Mouse (Mus musculus) R1 (cell line): ENCODE results near the gene Aicda.
"Not testable (repeated sequence)": the region's sequence is repeated elsewhere in the genome, so short reads cannot be mapped to it uniquely, and the experiment has no call there.

Experiments used
- DNase-seq: peaks from one replicate; pipeline ENCODE4 v3.0.0-alpha.2; 2018; ENCODE audit warnings: low read depth, low spot score

Aicda gene

DNA sequence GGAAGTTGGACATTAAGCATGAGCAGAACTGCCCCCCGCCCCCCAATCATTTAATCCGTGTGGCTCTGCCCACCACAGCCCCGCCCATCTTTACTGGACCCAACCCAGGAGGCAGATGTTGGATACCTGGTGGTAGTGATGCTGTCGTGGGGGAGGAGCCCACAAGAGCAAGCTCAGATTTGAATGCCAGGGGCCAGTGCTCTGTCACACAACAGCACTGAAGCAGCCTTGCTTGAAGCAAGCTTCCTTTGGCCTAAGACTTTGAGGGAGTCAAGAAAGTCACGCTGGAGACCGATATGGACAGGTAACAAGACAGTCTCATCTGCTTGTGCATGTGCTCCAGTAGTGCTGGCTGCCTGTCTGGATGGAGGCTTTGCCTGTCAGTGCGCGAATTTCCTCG is at the start of gene Aicda:
TSS of gene Aicda (plus strand) at position 196 of the 400 bp plus-strand sequence.
- DNase-seq: no peak

DNA sequence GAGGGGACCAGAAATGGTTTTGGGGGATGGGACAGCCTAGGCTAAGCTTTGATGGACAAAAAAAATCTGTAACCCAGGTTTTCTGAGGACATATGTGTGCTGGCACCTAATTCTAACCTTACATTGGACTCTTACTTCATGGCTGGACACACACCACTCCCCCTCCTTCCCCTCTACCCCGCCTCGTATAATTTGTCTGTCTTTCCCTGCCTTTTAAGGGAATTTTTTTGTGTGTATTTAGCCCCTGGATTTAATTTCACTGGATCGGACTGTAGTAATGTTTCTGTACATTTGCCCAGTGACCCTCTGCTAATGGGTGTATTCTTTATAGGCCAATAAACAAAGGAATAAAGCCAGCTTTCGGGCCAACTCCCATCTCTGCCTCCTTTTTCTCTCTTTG is 48.6 kb upstream of the Aicda start:
- no peak for DNase-seq

DNA sequence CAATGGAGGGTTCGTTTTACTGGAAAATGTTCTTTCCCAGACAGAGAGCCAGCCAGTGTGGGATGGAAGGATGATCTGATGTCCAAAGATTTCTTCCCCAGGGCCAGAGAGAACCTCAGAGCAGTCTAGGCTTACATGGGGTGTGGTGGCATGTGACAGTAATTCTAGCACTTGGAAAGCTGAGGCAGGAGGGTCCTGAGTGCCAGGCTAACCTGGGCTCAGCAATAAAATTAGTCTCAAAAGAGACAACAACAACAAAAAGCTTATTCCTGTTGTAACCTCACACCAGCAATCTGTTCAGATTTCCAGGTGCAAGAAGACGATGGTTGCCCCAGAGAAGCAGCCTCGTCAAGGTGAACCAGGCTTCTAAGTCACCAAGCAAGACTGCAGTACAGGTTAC is 48.1 kb upstream of the Aicda start, which contains the start of gene Mfap5:
TSS of gene Mfap5 (plus strand) at position 301 of the 400 bp plus-strand sequence.
- no peak for DNase-seq

DNA sequence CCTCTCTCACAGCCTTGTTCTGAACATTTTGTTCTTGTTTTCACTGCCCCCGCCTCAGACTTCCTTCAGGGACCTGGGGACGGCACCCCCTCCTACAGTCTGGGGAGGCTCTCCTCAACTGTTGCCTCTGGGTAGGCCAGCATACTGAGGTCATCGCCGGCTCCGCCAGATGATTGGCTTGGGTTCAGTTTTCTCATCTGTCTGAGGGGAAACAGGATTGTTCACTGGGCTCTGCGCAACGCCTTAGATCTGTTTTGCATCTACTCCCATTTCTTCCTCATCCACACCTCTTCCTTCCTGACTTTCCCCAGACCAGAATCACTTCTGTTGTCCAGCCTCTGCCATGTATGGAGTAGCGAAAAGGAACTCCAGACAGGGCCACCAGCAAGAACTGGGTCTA is 45.1 kb upstream of the Aicda start:
- DNase-seq: no peak

DNA sequence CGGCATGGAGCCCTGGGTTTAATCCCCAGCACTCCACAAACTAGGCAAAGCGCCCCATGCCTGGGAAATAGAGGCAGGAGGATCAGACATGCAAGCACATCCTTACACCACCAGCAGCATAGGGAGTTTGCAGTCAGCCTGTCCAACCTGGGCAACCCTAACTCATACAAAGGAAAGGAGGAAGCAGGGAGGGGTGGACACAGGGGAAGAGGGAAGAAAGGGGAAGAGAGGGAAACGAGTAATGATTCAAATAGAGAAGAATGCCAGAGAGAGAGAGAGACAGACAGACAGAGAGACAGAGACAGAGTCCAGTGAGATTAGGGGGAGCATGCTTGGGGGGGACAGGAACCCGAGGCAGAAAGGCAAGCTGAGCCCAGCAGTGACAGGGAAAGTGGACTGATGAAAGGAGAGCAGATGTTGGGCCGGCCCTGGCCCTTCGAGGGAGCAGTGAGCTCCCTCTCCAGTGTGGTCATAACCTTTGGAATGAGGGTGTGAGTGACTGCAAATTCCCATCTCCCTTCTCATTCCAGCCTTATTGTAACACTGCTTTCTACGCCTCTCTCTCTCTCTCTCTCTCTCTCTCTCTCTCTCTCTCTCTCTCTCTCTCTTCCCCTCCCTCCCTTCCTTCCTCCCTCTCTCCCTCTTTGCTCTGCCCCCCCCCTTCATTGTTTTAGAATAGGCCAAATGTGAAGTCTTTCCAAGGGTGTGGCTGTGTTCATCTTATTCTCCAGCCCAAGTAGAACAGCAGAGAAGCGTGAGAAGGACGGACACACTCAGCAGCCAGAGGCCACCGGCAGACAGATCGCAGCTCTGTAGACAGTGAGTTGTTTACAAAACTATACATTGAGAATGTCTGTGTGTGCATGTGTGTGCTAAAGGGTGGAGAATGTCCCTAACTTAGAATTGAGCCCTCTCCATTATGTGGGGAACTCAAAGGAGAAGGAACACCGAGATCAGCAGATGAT is 40.4 kb upstream of the Aicda start:
- peak; percentile 12 for DNase-seq

DNA sequence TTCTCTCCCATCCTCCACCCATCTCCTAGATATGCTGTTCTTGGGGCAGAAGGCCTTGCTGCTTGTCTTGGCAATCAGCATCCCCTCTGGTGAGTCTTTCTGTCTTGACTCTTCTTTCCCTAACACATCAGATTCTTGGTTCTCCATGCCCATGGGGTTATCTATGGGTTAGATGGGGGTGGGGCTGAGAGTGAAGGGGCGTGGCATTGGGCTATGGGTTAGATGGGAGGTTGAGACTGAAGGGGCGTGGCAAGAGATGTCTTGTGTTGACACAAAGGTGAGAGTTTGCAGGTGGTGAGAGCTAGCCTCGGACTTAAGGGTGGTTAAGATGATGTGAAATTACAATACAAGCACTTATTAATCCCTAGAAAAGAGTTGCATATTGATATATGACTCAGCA is 39.3 kb upstream of the Aicda start:
- peak; percentile 74 for DNase-seq

DNA sequence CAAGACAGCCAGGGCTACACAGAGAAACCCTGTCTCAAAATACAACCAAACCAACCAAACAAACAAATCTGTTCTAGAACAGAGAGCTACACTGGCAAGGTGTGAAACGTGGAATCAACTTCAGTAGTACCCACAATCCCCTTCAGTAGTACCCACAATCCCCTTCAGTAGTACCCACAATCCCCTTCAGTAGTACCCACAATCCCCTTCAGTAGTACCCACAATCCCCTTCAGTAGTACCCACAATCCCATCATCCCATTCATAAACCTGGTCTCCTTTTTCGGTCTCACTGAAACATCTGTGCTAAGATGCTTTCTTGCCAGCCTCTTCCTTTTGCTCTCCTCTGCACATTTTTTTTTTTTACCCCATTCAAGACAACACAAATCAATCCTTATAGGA is 37.8 kb upstream of the Aicda start:
- not testable (repeated sequence) for DNase-seq

DNA sequence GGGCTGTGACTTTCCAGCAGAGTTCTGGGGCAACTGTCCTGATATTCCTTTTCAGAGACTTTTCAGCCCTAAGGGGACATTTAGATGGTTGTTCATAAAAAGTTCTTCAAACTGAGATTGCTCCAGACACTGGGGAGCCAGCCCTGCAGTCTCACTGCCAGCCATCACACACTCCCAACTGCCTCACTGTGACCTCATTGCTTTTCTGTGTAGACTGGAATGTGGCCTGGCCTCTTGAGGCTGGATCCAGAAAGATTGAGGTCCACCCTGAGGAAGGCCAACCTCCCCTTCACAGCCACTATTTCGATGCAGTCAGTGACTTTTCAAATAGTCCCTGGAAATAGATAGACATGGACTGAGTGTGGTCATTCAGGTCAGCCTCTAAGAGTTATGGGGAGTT is 35.9 kb upstream of the Aicda start:
- no peak for DNase-seq

DNA sequence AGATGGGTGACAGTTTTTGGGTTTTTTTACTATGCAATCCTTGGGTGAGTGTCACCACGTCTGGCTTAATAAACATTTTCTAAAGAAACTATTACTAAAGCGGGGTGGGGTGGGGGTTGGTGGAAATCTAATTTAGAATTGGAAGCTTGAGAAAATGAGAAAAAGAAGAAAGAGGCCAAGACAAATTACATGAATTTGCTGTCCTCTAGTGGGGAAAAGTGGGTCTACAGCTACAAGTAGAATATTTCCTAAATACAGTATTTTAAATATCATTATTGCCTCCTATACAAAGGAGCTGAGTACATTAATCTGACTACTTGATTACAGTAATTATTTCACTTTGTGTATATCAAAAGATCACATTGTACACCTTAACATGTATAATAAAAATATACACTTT is 34.2 kb upstream of the Aicda start:
- DNase-seq: no peak

DNA sequence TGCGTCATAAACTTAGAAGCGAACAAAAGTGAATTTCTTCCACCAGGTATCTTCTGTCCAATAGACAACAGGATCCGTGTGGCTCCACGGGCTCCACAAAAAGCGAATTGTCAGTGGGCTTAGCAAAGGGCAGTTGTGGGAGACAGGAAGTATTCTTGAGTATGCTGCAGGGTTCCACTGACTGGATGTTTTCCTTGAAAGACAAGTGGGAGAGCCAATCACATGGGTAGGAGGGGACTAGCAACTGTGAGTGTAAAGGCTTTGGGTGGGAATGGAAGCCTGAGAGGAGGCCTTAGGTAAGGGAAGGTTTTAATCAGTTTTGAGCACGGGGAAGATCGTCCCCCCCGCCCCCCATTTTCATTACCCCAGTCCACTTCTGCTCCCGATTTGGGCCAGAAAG is 31.0 kb upstream of the Aicda start:
- peak; percentile 98 for DNase-seq

DNA sequence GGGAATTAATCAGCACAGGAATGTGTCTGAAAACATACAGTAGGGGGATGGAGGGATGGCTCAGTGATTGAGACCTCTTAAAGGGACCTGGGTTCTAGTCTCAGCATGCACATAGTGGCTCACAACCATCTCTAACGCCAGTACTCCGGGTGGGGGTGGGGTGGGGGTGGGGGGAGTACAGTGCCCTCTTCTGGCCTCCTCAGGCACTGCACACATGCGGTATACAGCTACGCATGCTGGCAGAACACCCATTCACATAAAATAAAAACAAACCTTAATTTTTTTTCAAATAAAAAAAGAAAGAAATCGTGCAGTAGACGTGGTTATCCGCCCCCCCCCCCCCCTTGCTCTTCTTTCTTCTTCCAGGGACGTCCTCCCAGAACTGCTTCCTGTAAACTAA is 30.3 kb upstream of the Aicda start:
- DNase-seq: peak; percentile 42

DNA sequence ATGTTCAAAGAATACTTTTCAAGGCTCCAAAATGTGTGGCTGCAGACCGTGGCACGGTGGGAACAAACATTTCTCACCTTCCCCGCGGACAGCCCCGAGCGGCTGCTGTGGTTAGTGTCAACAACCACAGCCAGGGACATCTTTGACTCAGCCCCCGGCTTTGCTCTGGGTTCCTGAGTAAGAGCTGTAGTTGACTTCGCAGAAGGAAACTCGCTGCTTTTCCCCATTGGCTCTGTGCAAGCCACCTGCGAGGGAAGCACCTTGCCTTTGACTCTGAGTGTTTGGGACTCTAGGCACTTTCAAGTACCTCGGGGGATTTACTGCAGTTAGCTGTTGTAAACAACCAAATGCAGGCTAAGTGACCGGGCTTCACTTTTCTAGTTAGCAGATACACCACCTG is 26.0 kb upstream of the Aicda start:
- DNase-seq: peak; percentile 18

DNA sequence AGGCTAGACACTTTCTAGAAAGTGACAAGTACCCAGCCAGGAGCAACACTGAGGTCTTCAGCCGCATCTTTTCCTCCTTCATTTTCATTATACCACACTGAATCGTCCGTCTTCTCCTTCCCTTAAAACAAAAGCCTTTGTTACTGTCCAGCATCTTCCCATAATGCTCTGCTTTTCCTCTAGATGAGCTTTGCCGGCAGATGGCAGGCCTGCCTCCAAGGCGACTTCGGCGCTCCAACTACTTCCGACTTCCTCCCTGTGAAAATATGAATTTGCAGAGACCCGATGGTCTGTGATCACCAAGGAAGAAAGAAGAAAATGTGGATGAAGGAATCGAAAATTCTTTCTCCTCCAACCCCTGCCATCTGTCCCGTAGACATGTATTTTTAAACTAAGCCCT is 25.5 kb upstream of the Aicda start:
- peak; percentile 57 for DNase-seq

DNA sequence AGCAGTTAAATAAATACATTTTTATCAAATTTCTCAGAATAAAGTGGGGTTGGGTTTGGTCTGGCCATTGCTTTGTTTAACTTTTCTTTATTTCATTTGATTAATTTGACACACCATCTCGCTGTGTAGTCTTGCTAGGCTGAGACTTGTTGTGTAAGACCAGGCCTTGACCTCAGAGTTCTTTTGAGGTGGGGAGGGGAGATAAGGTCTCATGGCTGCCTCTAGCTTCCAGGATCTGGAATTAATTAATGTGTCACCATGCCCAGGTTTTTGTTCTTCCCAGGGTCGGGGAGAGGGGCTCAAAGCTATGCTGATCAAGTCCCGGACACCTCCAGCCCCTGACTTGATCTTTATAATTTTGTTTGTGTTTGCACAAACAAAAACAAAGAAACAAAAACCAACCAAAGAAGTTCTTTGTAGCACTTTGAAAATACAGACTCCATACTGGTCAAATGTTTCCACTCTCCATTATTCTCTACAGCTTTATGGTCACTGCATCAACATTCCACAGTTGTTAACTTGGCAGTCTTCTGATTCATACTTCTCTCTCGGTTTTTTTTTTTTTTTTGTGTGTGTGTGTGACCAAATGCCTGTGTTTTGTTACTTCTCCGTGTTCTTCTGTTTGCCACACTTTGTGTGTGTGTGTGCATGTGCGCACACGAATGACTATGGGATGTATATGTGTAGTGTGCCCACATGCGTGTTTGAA is 22.0 kb upstream of the Aicda start:
- DNase-seq: no peak

DNA sequence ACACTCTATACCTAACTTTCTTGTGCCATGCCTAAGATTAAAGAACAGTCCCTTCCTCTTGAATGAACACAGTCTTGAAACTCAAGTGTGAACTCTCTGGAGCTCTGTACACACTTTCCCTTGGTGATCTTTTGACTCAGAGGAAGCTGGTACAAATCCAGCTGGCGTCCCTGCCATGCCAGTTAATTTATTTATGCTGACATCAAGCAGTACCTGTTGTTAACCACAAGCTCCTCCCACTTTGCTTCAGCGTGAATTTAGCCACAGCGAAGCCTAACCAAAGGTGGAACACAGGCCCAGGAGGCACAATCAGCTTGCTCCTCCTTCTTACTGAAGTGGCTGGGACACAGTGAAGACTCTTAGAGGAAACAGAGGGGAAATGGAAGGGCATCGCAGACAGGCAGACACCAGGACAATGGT is 20.7 kb upstream of the Aicda start:
- DNase-seq: peak; percentile 91

DNA sequence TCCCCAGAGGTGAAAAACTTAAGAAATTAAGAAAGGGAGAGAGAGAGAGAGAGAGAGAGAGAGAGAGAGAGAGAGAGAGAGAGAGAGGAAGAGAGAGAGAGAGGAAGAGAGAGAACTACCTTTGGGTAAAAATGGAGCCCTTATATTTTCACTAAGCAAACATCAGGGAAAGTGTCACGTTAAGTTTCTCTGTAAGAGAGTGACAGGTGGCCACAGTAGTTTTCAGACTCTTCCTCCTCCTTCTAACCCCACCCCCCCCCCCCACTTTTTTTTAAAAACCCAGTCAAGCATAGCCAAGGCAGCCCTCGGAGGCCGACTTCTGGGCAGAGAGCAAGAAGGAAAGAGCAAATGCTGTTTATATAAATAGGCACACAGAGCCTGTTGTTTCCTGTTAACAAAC is 19.6 kb upstream of the Aicda start:
- no peak for DNase-seq

DNA sequence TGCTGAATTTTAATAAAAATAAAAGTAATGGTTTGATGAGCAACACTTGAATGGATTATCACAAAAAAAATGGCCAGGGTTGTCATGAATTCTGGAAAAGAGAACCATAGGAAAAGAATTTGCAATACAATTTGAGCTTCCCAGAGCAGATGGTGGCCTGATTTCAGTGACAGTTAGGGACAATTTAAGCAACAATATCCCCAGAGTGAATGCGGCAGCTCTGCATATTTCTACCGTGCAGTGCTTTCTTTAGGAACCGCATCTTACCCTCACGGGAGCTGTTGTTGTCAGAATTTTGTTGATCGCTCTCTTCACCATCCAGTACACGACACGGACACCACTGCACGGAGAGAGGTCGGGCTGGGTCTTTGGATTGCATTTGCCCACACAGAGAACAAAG is 14.0 kb upstream of the Aicda start:
- no peak for DNase-seq

DNA sequence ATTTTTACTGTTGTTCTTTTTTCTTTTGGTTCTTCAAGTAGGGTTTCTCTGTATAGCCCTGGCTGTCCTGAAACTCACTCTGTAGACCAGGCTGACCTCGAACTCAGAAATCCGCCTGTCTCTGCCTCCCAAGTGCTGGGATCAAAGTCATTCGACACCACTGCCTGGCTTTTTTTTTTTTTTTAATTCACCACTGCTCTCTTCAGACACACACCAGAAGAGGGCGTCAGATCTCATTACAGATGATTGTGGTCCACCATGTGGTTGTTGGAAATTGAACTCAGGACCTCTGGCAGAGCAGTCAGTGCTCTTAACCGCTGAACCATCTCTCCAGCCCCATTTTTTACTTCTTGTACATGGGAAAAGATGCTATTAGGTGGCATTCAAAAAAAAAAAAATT is 11.1 kb upstream of the Aicda start:
- DNase-seq: not testable (repeated sequence)

DNA sequence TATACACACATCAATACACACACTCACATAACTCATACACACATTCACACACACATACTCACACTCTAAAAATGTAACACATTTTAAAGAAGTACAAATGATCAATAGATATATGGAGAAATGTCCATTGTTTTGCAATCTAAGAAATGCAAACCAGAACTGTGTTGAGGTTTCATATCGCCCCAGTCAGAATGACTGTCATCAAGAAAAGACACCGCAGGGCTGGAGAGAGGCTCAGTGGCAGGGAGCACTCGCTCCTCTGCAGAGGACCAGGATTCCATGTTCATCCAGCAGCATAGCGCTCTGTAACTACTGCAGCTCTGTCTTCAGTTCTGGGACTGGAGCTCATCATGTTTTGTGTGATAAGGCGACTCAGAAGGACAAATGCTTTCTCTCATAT is 10.0 kb upstream of the Aicda start:
- DNase-seq: no peak

DNA sequence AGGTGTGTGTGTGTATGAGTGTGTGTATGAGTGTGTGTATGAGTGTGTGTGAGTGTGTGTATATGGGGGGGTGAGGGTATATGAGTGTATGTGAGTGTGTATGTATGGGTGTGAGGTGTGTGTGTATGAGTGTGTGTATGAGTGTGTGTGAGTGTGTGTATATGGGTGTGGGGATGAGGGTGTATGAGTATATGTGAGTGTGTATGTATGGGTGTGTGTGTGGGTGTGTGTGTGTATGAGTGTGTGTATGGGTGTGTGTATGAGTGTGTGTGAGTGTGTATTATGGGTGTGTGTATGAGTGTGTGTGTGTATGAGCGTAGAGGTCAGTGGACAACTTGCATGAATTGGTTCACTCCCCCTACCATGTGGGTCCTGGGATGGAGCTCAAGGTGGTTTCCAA is 8.9 kb upstream of the Aicda start:
- no peak for DNase-seq

DNA sequence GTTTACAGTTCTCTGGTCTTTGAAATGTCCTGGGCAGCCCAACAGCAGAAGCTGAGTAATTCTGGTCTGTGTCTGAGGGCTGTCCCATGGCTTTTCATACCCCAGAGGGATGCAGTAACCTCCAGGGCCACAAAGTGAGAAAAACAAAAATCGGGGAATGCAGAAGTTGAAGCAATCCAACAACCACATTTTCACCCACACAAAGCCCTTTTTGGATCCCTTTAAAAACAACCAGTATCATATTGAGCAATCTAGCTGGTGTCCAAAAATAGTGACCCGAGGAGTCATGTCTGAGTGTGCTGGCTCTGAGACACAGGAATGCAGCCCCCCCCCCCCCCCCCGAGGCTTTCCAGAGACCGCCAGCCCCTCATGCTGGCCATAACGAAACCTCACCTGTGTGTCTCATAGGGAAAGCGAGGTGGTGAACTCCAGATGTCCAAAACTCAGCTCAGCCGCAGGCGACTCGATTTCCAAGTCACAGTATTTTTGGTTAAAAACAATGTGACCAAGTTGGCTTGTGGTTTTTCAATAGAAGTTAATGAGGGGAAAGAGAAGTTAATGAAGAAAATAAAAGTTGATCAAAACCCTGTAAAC is 8.2 kb upstream of the Aicda start:
- DNase-seq: no peak

DNA sequence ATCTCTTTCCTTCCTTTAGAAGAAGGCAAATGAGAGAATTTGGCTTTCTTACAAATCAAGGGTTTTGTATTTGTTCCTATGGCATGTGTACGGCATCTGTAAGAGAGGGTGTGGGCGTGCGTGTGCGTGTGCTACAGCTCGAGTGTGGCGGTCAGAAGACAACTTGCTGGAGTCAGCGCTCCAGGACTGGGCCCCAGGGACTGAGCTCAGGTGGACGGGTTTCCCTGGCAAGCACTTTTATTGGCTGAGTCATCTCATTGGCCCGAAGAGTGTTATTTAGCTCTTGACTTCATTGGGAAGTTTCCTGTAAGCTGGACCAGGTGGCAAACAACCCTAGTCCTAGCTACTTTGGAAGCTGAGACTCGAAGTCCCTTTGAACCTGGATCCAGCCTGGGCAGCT is 7.7 kb upstream of the Aicda start:
- DNase-seq: no peak
